Mouse (Mus musculus) mesoderm, embryonic 11.5 days (tissue): ENCODE measurements at regions not wholly inside any gene's neighbourhood (a gene's known extent, or its start where the extent isn't known, plus 50 kb on each side); places are given as distances from the start of the nearest gene placed in this dataset.
"Not testable (repeated sequence)": the region's sequence is repeated elsewhere in the genome, so short reads cannot be mapped to it uniquely, and the experiment has no call there.

Experiments
- DNase-seq: peaks from one replicate; pipeline ENCODE4 v3.0.0-alpha.2; 2012; ENCODE audit warnings: low read depth, low spot score

- DNase-seq, result peak; percentile 85
These were observed 108.4 kb upstream of the Spata13 start for GRCm38 (mm10) chr14:60525284-60525962.

- no peak for DNase-seq
These were observed 107.8 kb upstream of the Spata13 start for GRCm38 (mm10) chr14:60525979-60526378.

GRCm38 (mm10) chr14:60526832-60527231 is 107.0 kb upstream of the Spata13 start:
- DNase-seq, result no peak

GRCm38 (mm10) chr14:60527951-60528350 is 105.8 kb upstream of the Spata13 start:
- no peak for DNase-seq

GRCm38 (mm10) chr14:60528520-60528919 is 105.3 kb upstream of the Spata13 start:
- DNase-seq, result no peak

GRCm38 (mm10) chr14:60529022-60529421 is 104.8 kb upstream of the Spata13 start:
- no peak for DNase-seq

- DNase-seq, result peak; percentile 31
These were observed 104.0 kb upstream of the Spata13 start for GRCm38 (mm10) chr14:60529646-60530347.

- no peak for DNase-seq
These were observed 103.5 kb upstream of the Spata13 start for GRCm38 (mm10) chr14:60530348-60530711.

GRCm38 (mm10) chr14:60530973-60531372 is 102.8 kb upstream of the Spata13 start:
- no peak for DNase-seq

- no peak for DNase-seq
These were observed 102.0 kb upstream of the Spata13 start for GRCm38 (mm10) chr14:60531766-60532165.

GRCm38 (mm10) chr14:60533452-60534224 is 100.2 kb upstream of the Spata13 start:
- DNase-seq, result no peak

GRCm38 (mm10) chr14:60539040-60539439 is 94.8 kb upstream of the Spata13 start:
- DNase-seq, result no peak

- no peak for DNase-seq
These were observed 93.7 kb upstream of the Spata13 start for GRCm38 (mm10) chr14:60540111-60540510.

- DNase-seq, result no peak
These were observed 92.2 kb upstream of the Spata13 start for GRCm38 (mm10) chr14:60541596-60541995.

GRCm38 (mm10) chr14:60544767-60545166 is 89.0 kb upstream of the Spata13 start:
- no peak for DNase-seq

GRCm38 (mm10) chr14:60554222-60554740 is 79.5 kb upstream of the Spata13 start:
- DNase-seq, result peak; percentile 89

GRCm38 (mm10) chr14:60556541-60556940 is 77.3 kb upstream of the Spata13 start:
- DNase-seq, result no peak

GRCm38 (mm10) chr14:60557020-60557419 is 76.8 kb upstream of the Spata13 start:
- no peak for DNase-seq

GRCm38 (mm10) chr14:60559376-60559775 is 74.4 kb upstream of the Spata13 start:
- DNase-seq, result no peak

GRCm38 (mm10) chr14:60559826-60560529 is 73.8 kb upstream of the Spata13 start:
- DNase-seq, result peak; percentile 38

GRCm38 (mm10) chr14:60576281-60576680 is 57.5 kb upstream of the Spata13 start:
- no peak for DNase-seq

GRCm38 (mm10) chr14:60580131-60580530 is 53.7 kb upstream of the Spata13 start:
- not testable (repeated sequence) for DNase-seq
